Mouse (Mus musculus): ENCODE measurements around the gene Cul5. TPM values are rescaled to one million over a fixed set of nuclear protein-coding genes. Genes with fewer than 3 reads are reported as not detected.

The Cul5 gene
- total RNA-seq, 2 experiments from 2014 or later: 53.3 to 54.2 TPM

GRCm38 (mm10) chr9:53667020-53667669 lies 2.7 kb downstream of the Cul5 start:
- intact Hi-C loops (cut with DNase I): loop anchor here (1.0 to 5.0 kb wide), 2 partner anchors 37 to 1620 kb away; partner anchors contain the start of gene Rdx
- Histone ChIP-seq H3K4me3 (peak overlapping the region; percentile 98), H3K27ac (peak overlapping the region; percentile 99)
- peak; percentile 93 for DNase-seq (ENCODE audit: extremely low spot score in 1 of 2, low spot score in 2 of 2)
- TF ChIP-seq CTCF (IDR thresholded peaks at IDR 0.05): no peak; the same call in none of the 2 replicates

GRCm38 (mm10) chr9:53666665-53667019 lies 3.2 kb downstream of the Cul5 start:
- Histone ChIP-seq H3K27ac (peak overlapping the region; percentile 99), H3K4me3 (peak overlapping the region; percentile 98)
- no peak for TF ChIP-seq CTCF (IDR thresholded peaks at IDR 0.05)
- DNase-seq (ENCODE audit: extremely low spot score in 1 of 2, low spot score in 2 of 2): no peak
- intact Hi-C loops (cut with DNase I): loop anchor here (1.0 to 5.0 kb wide), 2 partner anchors 38 to 1619 kb away; partner anchors contain the start of gene Rdx

GRCm38 (mm10) chr9:53665428-53665827 lies 4.4 kb downstream of the Cul5 start:
- intact Hi-C loops (cut with DNase I): loop anchor here (5.0 kb wide), 1 partner anchor 1618 kb away; the partner anchor contains the start of gene Rdx

GRCm38 (mm10) chr9:53664819-53665218 lies 5.0 kb downstream of the Cul5 start:
- H3K4me3 ChIP-seq: no peak overlapping the region
- intact Hi-C loops (cut with DNase I): loop anchor here (5.0 kb wide), 1 partner anchor 1618 kb away; the partner anchor contains the start of gene Rdx
- TF ChIP-seq CTCF (IDR thresholded peaks at IDR 0.05): no peak
- no peak overlapping the region for H3K27ac ChIP-seq
- DNase-seq (ENCODE audit: extremely low spot score in 1 of 2, low spot score in 2 of 2): no peak

More at GRCm38 (mm10) chr9:53665428-53665827, 4.4 kb downstream of the Cul5 start:
- Histone ChIP-seq H3K27ac (no peak overlapping the region), H3K4me3 (no peak overlapping the region)
- no peak for TF ChIP-seq CTCF (IDR thresholded peaks at IDR 0.05)
- DNase-seq (ENCODE audit: extremely low spot score in 1 of 2, low spot score in 2 of 2): no peak

GRCm38 (mm10) chr9:53634796-53635195 lies 35.0 kb downstream of the Cul5 start:
- Histone ChIP-seq H3K27ac (no peak overlapping the region), H3K4me3 (no peak overlapping the region)
- intact Hi-C loops (cut with DNase I): no loop called here
- no peak for TF ChIP-seq CTCF (IDR thresholded peaks at IDR 0.05)
- no peak for DNase-seq (ENCODE audit: extremely low spot score in 1 of 2, low spot score in 2 of 2)

GRCm38 (mm10) chr9:53615246-53615645 lies 54.6 kb downstream of the Cul5 start:
- intact Hi-C loops (cut with DNase I): loop anchor here (5.0 kb wide), 1 partner anchor 53 kb away; no protein-coding TSS in a partner anchor
- no peak for DNase-seq (ENCODE audit: extremely low spot score in 1 of 2, low spot score in 2 of 2)
- Histone ChIP-seq H3K4me3 (no peak overlapping the region), H3K27ac (no peak overlapping the region)
- no peak for TF ChIP-seq CTCF (IDR thresholded peaks at IDR 0.05)

- TF ChIP-seq CTCF (IDR thresholded peaks at IDR 0.05): no peak
- H3K27ac ChIP-seq: no peak overlapping the region
- H3K4me3 ChIP-seq: no peak overlapping the region
- no peak for DNase-seq (ENCODE audit: extremely low spot score in 1 of 2, low spot score in 2 of 2)
- intact Hi-C loops (cut with DNase I): no loop called here
Observed at GRCm38 (mm10) chr9:53614286-53614685, 55.5 kb downstream of the Cul5 start.

GRCm38 (mm10) chr9:53609968-53610781 lies 59.6 kb downstream of the Cul5 start, which contains the start of gene Acat1:
Gene Acat1 (minus strand): TSS chr9:53610382.
- DNase-seq (ENCODE audit: extremely low spot score in 1 of 2, low spot score in 2 of 2): peak; percentile 91 to 95
- Histone ChIP-seq H3K27ac (peak within 1 kb of the TSS; percentile 96), H3K4me3 (peak within 1 kb of the TSS; percentile 77)
- intact Hi-C loops (cut with DNase I): no loop called here
- TF ChIP-seq CTCF (IDR thresholded peaks at IDR 0.05): no peak

GRCm38 (mm10) chr9:53609306-53609967 lies 60.4 kb downstream of the Cul5 start:
- no peak for TF ChIP-seq CTCF (IDR thresholded peaks at IDR 0.05)
- peak overlapping the region; percentile 96 for H3K27ac ChIP-seq
- peak overlapping the region; percentile 77 for H3K4me3 ChIP-seq
- intact Hi-C loops (cut with DNase I): no loop called here
- no peak for DNase-seq (ENCODE audit: extremely low spot score in 1 of 2, low spot score in 2 of 2)

GRCm38 (mm10) chr9:53607816-53608215 lies 62.0 kb downstream of the Cul5 start:
- intact Hi-C loops (cut with DNase I): no loop called here
- DNase-seq (ENCODE audit: extremely low spot score in 1 of 2, low spot score in 2 of 2): no peak
- H3K4me3 ChIP-seq: no peak overlapping the region
- H3K27ac ChIP-seq: no peak overlapping the region
- no peak for TF ChIP-seq CTCF (IDR thresholded peaks at IDR 0.05)

- DNase-seq (ENCODE audit: extremely low spot score in 1 of 2, low spot score in 2 of 2): no peak
- intact Hi-C loops (cut with DNase I): no loop called here
- Histone ChIP-seq H3K4me3 (no peak overlapping the region), H3K27ac (no peak overlapping the region)
- no peak for TF ChIP-seq CTCF (IDR thresholded peaks at IDR 0.05)
Observed at GRCm38 (mm10) chr9:53607192-53607591, 62.6 kb downstream of the Cul5 start.

GRCm38 (mm10) chr9:53604954-53605353 lies 64.9 kb downstream of the Cul5 start:
- Histone ChIP-seq H3K4me3 (no peak overlapping the region), H3K27ac (no peak overlapping the region)
- no peak for DNase-seq (ENCODE audit: extremely low spot score in 1 of 2, low spot score in 2 of 2)
- intact Hi-C loops (cut with DNase I): no loop called here
- no peak for TF ChIP-seq CTCF (IDR thresholded peaks at IDR 0.05)

Data from left cerebral cortex, adult 2 months (tissue).